Mouse (Mus musculus) liver, adult 2 months (tissue): ENCODE measurements around the gene Pde7b.

Source experiments
- CTCF ChIP-seq: fragments of 200-500 bp; IDR thresholded peaks from 2 replicates; pipeline ENCODE4 v1.5.1; 2011; ENCODE audit warnings: low read depth, low read length, control low read depth
- POLR2A ChIP-seq: fragments of 200-500 bp; IDR thresholded peaks from 2 replicates; pipeline ENCODE4 v1.6.1; 2011; ENCODE audit warnings: low read length, control low read depth; ENCODE audit not compliant: insufficient read depth; ENCODE audit errors: extremely low read depth

- TF ChIP-seq POLR2A (no peak), CTCF (no peak)
These were observed 58.2 kb downstream of the Pde7b start for GRCm38 (mm10) chr10:20666655-20667054.
